Comparison of ENCODE assay signal across 12 mouse cellular contexts in the genomic region with DNA sequence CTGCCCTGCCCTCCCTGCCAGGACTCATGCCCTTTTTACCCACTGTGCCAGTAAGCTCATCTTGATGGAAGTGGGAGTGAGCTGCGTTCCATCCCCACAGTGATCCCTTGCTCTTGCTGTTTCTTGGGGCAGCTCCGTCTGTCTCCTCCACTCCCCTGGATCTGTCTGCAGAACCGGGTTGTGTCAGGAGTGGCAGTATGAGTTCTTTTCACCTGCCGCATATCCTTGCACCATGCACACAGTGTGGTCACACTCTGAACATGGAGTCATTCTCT.
"Had no signal": no experiment of that assay in that cellular context is flagged by ENCODE, and none has a peak within 500 bp of the region (broad histone marks: within the 10 kb centered on the region; RNA-seq: fewer than 3 reads in every experiment).

No protein-coding gene starts in this region.

- H3K27ac ChIP-seq: embryonic facial prominence, embryonic 10.5 days; embryonic facial prominence, embryonic 12.5 days; embryonic facial prominence, embryonic 13.5 days; embryonic facial prominence, embryonic 15.5 days; forebrain, embryonic 10.5 days; forebrain, embryonic 12.5 days; forebrain, embryonic 13.5 days; forebrain, embryonic 15.5 days; heart, embryonic 10.5 days had no signal

- H3K4me1 ChIP-seq: embryonic facial prominence, embryonic 13.5 days; embryonic facial prominence, embryonic 15.5 days had no signal

- H3K9ac ChIP-seq: embryonic facial prominence, embryonic 12.5 days; embryonic facial prominence, embryonic 13.5 days; embryonic facial prominence, embryonic 15.5 days; forebrain, embryonic 12.5 days; forebrain, embryonic 13.5 days; forebrain, embryonic 15.5 days; forebrain, postnatal 0 days had no signal

- DNase-seq: embryo, embryonic 11 days; forebrain, postnatal 0 days had no signal

- H3K4me3 ChIP-seq: embryonic facial prominence, embryonic 10.5 days; embryonic facial prominence, embryonic 12.5 days; embryonic facial prominence, embryonic 13.5 days; embryonic facial prominence, embryonic 15.5 days; erythroblast, embryonic 14.5 days; forebrain, embryonic 10.5 days; forebrain, embryonic 12.5 days; forebrain, embryonic 13.5 days; forebrain, embryonic 15.5 days; heart, embryonic 10.5 days had no signal

- H3K27me3 ChIP-seq: embryonic facial prominence, embryonic 12.5 days; embryonic facial prominence, embryonic 13.5 days; embryonic facial prominence, embryonic 15.5 days; forebrain, embryonic 13.5 days; forebrain, embryonic 15.5 days had no signal
